Mouse (Mus musculus): ENCODE data around the gene Zmynd19.

Gene Zmynd19

DNA sequence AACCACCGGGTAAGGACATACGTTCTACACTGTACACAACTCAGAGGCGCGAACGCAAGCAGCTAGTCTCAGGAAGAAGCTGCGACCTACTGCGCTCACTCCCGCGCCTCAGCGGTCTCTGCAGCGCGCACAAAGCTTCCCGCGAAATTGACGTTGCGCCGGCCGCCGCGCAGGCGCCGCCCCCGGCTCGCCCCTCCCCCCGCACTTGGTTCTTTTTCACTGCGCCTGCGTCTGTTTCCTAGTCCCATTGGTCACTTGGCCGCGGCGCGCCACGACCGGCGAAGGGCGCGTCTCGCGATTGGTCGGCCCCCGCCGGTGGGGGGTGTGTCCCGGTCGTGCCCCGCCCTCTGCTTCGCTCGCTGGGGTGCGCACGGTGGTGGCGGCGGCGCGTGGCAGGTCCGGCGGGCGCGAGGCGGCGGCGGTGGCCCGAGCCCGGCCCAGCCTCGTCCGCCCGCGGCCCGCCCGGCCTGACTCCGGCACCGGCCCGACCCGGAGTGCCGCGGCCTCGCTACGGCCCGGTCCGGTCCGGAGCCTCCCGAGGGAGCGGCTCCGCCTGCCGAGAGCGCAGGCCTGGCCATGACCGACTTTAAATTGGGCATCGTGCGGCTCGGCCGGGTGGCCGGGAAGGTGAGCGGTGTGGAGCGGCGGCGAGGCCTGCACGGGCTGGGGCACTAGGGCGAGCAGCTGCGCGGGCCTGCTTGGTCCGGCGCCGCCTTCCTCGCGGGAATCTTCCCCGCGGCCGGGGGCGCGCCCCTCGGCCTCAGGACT lies at the start of gene Zmynd19:
Gene Zmynd19 (plus strand): TSS at position 372 of the 768 bp plus-strand sequence.
- peak; percentile 99 for DNase-seq (ENCODE audit: low spot score)

DNA sequence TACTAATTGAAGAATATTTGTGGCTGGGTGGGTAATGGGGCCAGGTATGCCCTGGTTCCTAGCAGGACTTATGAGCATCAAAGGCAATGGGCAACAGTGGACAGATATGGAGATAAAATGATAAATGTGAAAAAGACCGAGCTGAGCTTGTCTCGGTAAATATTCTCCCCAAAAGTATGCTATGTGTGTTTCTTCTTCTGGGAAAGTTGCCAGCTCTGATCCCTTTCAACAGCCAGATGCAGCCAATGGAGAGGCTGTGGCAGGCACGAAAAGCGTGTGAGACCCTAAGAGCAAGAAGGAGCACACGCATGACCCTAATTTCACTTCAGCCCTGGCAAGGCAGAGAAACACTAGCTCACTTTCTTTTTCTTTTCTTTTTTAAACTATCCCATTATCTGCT lies 48.5 kb upstream of the Zmynd19 start:
- DNase-seq (ENCODE audit: low spot score): no peak

GRCm38 (mm10) chr2:24902999-24903398 lies 46.6 kb upstream of the Zmynd19 start:
- no peak for DNase-seq (ENCODE audit: low spot score)

GRCm38 (mm10) chr2:24904823-24905652 lies 44.6 kb upstream of the Zmynd19 start:
- DNase-seq (ENCODE audit: low spot score): no peak

- DNase-seq (ENCODE audit: low spot score): no peak
Measured at GRCm38 (mm10) chr2:24905653-24906155, 43.9 kb upstream of the Zmynd19 start.

GRCm38 (mm10) chr2:24910481-24910880 lies 39.1 kb upstream of the Zmynd19 start:
- no peak for DNase-seq (ENCODE audit: low spot score)

DNA sequence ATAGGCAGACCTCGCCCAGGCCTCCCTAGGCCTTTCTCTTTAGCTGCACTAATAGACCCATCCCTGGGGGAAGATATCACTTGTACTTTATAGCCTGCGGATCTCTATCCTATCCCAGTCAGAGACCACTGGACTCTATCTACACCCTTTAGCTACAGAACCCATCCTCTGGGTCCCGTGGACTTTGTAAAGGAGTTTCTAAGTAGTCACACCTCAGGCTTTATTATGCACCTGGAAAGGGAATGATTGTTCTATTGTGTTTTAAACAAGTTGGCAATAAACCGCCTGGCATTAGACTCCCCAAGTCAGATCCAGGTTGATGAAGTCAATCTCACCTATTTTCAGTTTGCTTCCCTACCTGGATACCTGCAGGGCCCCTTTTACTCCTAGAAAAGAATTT lies 37.4 kb upstream of the Zmynd19 start:
- DNase-seq (ENCODE audit: low spot score): no peak

GRCm38 (mm10) chr2:24912589-24912988 lies 37.0 kb upstream of the Zmynd19 start:
- no peak for DNase-seq (ENCODE audit: low spot score)

DNA sequence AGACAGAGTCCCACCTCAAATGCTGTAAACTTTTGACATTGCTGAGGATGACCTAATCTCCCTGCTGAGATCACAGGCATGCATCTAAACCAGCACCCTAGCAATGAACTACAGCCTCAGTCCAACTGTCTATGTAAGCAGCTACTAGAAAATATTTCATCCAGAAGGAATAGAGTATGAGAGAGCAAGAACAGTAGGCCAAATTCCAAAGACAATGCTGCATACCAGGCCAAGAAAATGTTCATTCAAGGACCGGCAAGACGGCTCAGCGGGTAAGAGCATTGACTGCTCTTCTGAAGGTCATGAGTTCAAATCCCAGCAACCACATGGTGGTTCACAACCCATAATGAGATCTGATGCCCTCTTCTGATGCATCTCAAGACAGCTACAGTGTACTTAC lies 34.8 kb upstream of the Zmynd19 start:
- no peak for DNase-seq (ENCODE audit: low spot score)

GRCm38 (mm10) chr2:24918930-24919838 lies 30.4 kb upstream of the Zmynd19 start, which contains the start of gene Ehmt1:
Ehmt1 (minus strand) TSS chr2:24919614.
- peak; percentile 97 for DNase-seq (ENCODE audit: low spot score)

DNA sequence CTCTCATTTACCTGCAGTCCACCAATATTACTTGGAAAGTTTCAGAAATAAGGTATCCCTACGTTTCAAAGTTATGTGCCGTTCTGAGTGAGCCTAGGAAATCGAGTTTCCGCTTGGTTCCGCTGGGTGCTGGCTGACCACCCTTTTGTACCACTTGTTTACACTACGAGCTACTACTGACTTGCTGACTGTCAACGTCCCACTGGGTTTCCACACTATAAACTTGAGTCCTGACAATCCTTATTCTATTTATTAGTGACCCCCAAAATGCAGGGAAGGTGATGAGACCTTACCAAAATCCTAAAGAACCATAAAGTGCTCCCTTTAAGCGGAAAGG lies 29.8 kb upstream of the Zmynd19 start:
- DNase-seq (ENCODE audit: low spot score): no peak

DNA sequence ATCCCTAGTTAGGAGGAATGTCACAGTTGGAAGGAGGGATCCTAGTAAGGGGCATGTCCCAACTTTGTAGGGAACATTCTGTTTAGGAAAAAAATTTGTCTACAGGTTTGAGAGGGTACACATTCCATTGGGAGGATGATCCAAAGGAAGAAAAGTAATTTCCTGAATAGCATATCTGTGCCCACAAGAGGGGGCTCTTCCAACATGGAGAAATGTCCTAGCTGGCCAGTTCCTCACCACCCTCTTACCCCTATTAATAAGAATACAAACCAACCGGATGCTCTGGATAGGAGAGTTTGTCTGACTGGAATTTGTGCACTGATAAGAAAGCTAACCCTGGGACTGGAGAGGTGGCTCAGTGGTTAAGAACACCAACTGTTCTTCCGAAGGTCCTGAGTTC lies 26.0 kb upstream of the Zmynd19 start:
- DNase-seq (ENCODE audit: low spot score): no peak

DNA sequence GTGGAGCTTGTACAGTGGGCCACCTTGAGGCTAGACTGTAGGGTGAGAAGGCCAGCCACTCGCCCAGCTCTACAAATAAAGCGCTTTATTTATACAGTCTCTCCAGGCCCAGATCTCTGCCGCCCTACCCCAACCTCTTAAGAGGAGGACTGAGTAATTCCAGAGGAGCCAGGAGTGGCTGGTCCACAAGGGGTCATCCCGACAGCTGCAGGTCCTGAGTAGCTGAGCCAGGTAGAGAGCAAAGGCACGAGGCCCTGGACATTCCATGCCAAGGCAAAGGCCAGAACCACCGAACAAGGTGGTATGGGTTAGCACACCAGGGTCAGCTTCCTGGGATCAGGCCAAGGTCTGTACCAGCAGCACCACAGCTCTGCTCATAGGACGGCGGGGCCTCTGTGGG lies 24.3 kb upstream of the Zmynd19 start:
- DNase-seq (ENCODE audit: low spot score): no peak

- DNase-seq (ENCODE audit: low spot score): no peak
Measured at GRCm38 (mm10) chr2:24926345-24926964, 23.1 kb upstream of the Zmynd19 start.

DNA sequence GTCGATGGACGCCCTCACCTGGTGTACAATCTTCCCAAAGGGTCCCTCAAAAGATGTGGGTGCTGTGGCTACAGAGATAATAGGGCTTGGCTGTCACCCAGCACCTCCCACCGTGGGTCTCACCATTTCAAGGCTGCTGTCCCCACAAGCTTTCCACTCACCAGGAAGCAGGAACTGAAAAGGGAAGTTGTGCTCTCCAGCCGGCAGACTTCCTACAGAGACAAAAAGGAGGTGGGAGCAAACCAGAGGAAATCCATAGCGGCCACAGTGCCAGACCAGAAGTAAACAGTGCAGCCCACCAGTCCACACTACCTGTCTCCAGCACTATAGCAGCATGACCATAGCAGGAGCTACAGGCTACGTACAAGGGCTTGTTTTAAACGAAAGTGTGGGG lies 22.6 kb upstream of the Zmynd19 start:
- DNase-seq (ENCODE audit: low spot score): no peak

- peak; percentile 44 for DNase-seq (ENCODE audit: low spot score)
Measured at GRCm38 (mm10) chr2:24927810-24928479, 21.6 kb upstream of the Zmynd19 start.

DNA sequence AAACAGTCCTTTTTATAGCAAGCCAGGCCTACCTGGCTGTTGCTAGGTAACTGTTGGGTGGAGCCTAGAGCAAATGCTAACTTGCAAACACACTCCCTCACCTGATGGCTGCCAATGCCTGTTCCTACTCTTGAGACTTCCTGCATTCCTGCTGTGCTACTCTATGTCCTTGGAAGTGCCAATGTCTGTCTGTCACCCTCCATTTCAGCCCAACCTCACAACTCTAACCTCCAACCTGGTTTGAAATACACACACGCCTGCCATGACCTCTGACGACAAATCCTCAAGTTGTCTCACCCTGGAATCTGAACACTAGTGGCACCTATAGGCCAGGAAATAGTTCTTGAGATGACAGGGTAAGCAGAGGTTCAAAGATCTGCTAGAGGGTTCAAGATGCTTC lies 20.5 kb upstream of the Zmynd19 start:
- no peak for DNase-seq (ENCODE audit: low spot score)

GRCm38 (mm10) chr2:24929593-24929992 lies 20.0 kb upstream of the Zmynd19 start:
- DNase-seq (ENCODE audit: low spot score): no peak

DNA sequence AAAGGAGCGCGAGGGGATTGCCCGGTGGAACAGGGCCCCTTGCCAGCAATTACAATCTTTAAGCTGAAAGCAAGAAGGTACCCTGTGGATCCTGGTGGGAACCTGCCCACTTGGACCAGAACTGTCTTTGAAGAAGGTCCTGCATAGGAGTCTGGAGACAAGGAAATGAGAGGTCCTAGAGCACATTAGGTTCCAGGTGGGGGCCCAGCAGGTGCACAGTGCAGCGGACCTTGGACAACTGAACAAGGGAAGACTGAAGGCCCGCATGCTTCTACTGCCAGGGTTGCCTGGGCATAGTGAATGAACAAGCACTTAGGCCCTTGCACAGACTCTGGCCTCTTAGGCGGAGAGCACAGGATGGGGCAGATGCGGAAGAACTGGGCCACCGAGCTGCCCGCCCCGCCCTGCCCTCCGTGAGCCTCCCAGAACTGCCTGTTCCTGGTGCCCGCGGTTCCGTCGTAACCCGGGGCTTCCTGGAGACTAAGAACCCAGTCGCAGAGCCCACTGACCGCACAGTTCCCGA lies 15.1 kb upstream of the Zmynd19 start:
- no peak for DNase-seq (ENCODE audit: low spot score)

DNA sequence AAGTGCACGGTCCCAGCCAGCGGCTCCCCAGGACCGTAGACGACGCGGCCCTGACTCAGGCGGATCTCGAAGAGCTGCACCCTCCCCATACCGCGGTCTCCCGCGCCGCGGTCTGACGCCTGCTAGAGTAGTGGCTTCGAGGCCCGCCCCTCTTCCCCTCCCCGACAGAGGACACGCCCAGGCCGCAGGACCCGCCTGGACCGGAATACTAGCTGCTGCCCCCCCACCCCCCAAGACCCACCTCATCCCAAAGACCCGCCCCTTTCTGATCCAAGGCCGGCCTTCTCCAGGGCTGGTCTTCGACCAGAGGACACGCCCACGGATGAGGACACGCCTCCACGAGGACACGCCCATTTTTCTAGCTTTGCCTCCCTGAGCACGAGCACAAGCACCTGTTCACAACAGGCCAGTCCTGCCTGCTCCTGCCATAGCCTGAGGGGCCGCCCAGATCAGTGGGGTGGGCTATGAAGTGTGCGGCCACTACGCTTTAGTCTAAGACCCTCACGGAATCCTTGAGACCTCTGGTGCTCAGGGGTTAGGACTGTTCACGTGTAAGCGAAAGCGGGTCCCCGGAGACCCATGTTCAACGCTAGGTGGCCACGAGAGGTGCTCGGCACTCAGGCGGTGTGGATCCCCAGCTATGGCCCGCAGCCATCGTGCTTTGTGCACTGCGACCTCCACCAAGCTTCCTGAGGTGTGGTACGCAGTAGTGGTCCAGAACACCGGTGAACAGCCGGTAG lies 14.4 kb upstream of the Zmynd19 start, which contains the start of gene Arrdc1:
Gene Arrdc1 (minus strand): TSS at position 196 of the 740 bp plus-strand sequence.
- peak; percentile 92 for DNase-seq (ENCODE audit: low spot score)
